Mouse (Mus musculus) frontal cortex, adult (tissue): ENCODE results near the gene Muc2.
"Not testable (repeated sequence)": the region's sequence is repeated elsewhere in the genome, so short reads cannot be mapped to it uniquely, and the experiment has no call there.

Source experiments
- ATAC-seq: cut with Nextera tagmentation; 2 replicates; pipeline ENCODE4 v1.9.2; 2017; ENCODE audit warnings: mild to moderate bottlenecking, moderate library complexity, mixed read lengths; ENCODE audit not compliant: low TSS enrichment

Gene Muc2

DNA sequence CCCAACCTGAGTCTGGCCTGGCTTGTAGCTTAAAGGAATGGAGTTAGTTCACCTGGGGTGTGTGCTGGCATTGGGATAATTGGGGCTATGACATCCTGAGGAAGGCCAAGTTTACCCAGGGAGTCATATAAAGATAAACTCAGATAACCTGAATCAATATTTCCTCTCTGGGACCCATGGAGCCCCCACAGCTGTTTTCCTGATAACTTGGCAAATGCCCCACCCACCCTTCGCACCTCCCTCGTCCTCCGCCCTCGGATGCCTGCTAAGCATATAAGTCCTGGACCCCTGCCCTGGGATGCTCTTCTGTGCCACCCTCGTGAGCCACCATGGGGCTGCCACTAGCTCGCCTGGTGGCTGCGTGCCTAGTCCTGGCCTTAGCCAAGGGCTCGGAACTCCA, at the start of gene Muc2:
Gene Muc2 (plus strand): TSS at position 301 of the 400 bp plus-strand sequence.
- ATAC-seq, result no peak

DNA sequence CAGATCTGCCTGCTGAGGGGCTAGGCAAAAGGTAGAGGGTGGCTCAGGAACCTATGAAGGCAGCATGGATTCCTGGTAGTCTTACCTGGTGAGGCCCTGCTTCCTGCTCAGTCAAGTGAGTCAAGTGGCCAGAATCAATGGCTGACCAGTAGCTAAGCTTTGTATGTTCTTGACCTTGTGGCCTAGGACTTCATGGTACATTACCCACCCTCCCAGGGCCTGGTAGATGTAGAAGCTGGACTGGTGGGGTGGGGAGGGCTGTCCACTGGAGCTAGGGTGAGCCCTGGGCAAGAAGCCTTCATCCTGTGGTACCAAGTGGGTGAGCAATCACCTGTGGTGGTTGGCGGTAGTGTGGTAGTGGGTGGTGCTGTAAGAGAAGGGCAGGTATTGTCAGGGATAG, 47.8 kb upstream of the Muc2 start:
- no peak for ATAC-seq

DNA sequence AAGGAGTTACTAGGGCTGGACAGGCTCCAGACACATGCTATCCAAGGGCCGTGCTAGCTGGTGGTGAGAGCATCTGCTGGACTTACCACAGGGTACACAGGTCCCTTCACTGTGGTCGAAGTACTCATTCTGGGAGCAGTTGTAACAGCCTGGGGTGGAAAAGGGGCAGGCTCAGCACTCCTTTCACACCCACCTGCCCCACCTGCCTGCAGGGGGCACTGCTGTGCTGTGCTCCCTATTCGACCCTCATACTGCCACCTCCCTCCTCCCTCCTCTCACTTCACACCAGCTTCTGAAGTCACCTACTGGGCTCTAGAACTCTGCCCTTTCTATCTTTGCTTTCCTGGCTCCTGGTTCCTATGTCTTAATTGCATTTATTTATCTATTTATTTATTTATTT, 47.0 kb upstream of the Muc2 start:
- ATAC-seq, result no peak

DNA sequence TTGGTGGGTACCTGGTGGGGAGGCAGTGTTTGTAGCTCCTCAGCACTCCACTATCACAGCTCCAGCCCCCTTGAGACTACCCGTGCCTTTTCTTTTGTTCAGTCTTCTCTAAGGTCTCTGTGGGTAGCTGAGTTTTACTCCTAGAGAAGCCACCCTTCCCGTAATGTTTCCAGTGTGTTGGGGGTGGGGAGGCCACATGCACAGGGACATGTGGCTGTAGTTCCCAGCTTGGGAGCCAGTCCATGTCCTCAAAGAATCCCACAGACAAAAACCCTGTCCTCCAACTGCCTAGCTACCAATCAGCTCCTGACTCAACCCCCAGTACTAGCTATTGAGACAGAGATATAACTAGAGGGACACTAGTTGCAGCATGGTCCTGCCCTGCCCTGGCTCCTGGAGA, 43.1 kb upstream of the Muc2 start:
- no peak for ATAC-seq

DNA sequence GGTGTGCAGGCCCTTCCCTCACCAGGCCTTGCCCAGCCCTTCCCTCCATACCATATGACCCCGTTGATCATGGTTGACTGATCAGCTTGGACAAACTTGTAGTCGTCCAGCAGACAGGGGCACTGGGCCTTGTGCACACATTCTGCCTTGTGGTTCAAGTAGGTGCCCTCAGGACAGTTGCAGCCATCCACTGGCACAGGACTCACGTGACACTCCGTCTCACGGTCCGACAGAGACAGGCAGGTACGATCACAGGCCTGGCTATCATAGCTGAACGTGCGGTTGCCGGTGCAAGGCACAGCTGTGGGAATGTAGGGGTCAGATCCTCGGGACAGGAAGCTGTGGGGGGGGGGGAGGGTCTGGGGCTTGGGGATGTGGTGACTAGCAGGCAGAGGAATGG, 42.3 kb upstream of the Muc2 start:
- ATAC-seq, result no peak

DNA sequence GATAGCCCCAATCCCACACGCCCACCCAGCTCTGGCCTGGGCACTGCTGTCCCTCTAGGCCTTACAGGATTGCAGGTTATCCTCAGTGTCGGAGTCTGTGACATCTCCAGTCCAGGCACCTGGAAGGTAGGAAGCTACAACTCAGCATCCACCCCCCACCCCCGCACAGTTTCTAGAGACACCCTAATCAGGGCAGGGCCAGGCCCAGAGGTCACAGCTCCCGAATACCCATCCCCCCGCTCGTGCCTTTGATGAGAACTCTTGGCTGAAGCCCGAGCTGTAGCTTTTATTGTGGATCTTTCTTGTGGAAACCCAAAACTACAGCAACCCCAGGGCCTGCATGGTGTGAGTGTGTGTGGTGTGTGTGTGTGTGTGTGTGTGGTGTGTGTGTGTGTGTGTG, 37.9 kb upstream of the Muc2 start:
- ATAC-seq, result no peak

DNA sequence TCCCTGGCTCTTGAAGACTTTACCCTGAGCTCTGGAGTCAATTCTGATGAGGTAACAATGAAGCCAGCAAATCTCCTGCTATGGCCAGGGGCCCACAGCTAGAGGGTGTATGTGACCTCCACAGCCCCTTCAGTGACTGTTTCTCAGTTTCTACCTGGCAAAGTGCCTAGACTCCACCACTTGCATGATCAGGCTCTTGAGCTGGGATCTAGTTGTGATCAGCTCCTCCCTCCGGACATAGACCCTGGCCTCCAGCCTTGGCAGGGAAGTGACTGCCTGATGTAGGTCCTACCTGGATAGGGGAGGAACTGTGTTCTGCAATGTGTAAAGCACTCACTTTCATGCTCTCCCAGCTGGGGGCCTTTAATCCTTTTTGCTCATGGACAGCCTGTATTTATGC, 29.8 kb upstream of the Muc2 start:
- no peak for ATAC-seq

DNA sequence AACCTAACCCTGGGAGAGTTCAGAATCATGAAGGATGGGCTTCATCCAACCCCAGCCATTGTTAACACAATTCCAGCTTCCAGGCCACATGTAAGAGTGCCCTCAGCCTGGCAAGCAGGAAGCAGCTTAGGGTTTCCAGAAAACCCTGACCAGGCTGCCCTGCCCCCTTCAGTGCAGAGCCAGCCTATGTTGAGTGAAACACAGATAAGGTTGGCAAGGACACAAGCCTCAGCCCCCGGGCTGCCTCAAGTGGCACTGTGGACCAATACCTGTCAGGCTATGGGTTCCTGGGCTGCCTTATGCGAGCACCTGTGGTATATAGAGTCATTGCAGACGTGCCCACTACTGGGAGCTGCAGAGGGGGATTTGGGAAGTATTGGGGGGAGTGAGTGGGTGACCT, 28.7 kb upstream of the Muc2 start:
- no peak for ATAC-seq

DNA sequence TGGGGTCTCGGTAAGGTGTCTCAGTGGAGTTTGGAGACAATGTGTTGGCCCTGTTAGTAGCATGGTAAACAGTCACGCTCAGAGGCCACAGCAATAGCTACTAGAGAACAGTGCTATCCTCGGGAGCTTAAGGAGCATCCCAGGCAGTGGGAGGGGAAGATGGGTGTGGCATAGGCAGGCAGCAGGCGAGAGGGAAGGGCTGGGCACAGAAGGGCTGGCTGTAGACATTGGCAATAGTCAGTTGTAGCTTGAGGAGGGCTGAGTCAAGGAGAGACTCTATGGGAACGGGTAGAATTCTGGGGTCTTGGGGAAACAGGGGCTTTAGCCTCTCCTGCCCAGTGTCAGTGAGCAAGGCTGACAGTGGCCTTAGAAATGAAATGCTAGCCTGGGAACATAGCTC, 27.9 kb upstream of the Muc2 start:
- no peak for ATAC-seq

DNA sequence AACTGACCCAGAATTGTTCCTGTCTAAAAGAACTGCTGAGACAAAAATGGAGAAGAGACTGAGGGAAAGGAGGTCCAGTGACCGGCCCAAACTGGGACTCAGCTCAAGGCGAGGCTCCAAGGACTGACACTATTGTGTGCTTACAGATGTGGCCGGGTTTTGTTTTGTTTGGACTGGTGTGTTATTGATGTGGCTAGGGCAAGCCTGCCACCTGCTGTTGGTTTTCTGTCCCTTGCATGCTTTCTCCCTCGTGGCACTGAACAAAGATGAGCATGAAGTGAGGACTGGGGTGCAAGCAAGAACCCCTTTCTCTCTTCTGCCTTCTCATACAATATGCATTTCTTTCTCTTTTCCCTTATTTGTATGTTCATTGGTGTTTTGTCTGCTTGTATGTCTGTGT, 23.9 kb upstream of the Muc2 start:
- ATAC-seq, result peak; percentile 65; the same call in 1 of the 2 replicates

DNA sequence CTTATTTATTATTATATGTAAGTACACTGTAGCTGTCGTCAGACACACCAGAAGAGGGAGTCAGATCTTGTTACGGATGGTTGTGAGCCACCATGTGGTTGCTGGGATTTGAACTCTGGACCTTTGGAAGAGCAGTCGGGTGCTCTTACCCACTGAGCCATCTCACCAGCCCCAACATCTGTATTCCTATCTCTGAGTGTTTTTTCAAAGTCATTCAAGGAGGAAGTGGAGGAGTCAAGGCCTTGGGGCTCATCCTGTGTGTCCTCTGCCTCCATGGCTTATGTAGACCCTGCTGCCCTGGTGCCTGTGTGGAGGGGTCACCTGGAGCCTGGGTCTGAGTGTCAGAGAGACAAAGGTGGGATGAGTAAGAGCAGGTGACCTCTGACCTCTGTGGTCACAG, 21.0 kb upstream of the Muc2 start:
- ATAC-seq, result not testable (repeated sequence)

DNA sequence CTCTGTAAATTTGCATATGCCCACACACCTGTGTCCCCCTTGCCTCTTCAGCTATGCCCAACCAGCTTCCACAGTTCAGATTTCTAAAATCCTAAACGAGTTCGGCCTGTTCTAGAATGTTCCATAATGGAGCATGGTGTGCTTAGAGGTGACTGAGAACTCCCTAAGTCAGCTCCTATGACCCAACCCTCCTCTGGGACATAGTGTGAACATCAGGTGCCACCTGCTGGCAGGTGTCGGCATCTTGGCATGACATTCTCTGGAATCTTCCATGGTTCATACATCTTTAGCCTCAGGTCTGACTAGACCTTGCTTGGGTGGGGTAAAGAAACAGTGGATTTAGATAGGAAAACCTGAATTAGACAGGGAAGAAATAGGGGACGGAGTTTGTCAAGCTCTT, 19.1 kb upstream of the Muc2 start:
- ATAC-seq, result no peak

DNA sequence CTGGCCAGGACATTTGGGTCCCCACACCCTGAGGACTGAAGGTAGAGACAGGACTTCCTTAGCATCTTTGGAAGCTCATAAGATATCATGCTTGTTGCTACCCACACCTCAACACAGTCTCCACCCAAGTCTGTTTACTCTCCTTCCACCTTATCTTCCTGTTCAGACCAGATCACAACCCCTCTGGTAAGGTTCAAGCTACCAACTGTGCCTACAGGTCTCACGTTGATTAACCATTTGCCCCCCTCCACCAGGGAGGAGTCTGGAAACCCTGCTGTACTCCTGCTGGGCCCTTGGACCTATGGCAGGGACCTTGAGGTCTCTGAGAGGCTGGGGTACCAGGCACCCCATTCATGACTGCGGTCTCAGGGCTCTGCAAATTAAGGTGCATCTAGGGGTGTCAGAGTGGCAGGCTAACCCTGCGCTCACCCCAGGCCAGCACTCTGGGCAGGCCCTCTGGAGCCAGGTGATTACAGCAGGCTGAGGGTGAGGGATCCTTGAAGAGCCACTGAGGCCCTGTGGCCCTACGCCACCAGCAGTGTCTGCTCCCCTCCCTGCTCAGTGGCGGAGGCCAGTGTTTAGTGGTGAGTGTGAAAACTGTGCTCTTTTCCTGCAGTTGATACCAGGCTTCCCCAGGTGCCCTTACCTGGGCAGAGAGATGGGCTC, 18.4 kb upstream of the Muc2 start:
- ATAC-seq, result no peak

DNA sequence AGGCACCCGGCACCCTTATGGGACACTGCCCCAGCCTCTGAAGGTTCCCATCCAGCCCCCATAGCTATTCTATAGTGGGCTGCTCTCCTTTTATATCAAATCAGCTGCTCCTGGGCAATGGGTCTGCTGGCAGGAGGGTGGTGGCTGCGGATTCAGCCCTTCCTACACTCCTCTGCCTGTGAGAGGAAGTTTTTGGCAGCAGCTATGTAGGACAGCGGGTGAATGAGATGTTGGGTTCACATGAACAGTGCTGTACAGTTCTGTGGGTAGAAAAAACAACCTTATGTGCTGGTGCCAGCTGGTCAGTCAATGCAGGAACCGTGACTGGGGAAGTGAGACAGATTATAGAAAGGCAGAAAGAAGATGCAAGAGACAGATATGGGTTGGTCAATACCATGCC, 11.2 kb upstream of the Muc2 start:
- peak; percentile 93 for ATAC-seq

DNA sequence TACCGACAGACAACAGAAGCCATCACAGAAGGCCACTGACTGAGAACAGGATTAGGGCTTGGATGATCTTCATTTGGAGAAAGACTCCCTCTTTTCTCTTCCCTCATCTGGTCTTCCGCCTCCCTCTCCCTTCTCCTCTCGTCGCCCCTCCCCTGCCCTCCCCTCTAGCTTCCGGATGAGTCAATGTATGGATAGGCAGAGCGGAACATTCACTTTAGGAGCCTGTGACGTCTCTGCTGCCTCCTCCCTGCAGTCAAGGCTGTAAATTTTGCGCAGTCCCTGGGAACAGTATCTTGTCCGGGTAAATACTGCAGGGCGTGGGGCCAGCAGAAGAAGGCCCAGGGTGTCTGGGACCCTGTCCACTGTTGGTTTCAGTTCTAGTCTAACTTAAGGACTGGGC, 2.8 kb upstream of the Muc2 start:
- ATAC-seq, result peak; percentile 73; the same call in 1 of the 2 replicates

DNA sequence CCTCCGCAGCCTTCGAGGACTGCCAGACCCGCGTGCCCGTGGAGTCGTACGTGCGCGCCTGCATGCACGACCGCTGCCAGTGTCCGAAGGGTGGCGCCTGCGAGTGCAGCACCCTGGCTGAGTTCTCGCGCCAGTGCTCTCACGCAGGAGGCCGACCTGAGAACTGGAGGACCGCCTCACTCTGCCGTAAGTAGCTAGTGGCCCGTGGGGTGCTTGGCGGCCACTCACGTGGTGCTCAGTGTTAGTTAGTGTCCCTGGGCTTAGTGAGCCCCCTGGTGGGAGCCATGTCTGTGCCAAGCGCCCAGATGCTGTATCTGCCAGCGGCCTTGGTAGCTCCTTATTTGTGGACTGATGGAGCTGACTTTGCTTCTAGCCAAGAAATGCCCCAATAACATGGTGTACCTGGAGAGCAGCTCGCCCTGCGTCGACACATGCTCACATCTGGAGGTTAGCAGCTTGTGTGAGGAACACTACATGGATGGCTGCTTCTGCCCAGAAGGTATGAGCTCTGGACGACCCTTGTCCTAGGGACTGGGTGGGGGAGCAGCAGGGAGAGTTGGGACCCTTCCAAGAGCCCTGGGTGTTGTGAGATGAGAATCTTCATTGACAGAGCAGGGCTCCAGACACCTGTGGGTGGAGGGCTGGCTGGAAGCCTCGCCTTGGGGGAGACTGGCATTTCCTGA, 3.6 kb downstream of the Muc2 start:
- no peak for ATAC-seq

DNA sequence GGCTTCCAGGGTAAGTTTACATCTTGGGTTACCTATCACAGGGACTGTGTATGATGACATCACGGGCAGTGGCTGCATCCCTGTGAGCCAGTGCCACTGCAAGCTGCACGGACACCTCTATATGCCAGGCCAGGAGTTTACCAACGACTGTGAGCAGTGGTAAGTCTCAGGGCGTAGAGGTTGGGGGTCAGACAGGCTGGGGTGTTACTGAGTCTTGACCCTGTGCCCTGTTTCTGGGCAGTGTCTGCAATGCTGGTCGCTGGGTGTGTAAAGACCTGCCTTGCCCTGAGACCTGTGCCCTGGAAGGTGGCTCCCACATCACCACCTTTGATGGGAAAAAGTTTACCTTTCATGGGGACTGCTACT, 4.1 kb downstream of the Muc2 start:
- no peak for ATAC-seq

DNA sequence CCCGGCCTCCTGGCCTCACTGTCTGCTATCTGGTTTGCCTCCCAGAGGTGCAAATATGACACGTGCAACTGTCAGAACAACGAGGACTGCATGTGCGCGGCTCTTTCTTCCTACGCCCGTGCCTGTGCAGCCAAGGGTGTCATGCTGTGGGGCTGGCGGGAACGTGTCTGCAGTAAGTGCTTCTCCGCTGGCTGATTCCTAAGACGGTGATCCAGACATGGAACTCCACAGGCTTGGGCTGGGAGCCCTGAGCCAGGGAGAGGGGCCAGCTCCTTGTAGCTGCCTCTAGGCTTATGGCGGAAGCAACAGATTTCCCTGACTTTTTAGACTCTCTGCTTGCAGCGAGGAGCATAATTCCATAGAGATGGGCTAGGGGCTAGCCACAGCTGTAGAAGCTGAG, 6.4 kb downstream of the Muc2 start:
- ATAC-seq, result no peak

DNA sequence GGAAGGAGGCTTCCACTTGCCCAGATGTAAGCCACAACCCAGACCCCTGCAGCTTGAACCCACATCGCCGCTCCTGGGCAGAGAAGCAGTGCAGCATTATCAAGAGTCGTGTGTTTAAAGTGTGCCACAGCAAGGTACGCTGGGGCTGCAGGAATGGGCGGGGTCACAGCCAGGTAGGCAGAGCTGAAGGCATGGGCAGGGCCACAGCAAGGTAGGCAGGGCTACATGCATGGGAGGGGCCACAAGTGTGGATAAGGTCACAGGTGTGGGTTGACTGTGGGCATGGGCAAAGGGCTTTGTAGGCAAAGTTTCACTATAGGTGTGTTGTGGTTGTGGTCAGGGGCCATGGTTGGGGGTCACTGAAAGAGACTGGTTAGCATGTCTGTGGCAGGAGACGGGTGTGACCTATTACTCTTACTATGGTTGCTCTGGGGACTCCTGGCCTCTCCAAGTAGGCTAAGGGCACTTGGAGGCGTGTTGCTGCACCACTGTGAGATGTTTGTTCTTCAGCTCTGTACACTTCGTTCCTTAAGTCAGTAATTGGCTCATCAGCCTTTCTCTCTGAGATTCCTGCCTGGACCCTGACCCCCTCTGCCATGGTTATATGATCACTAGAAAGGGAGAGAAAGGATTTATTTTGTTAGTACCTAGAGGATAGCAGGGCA, 9.5 kb downstream of the Muc2 start:
- no peak for ATAC-seq

DNA sequence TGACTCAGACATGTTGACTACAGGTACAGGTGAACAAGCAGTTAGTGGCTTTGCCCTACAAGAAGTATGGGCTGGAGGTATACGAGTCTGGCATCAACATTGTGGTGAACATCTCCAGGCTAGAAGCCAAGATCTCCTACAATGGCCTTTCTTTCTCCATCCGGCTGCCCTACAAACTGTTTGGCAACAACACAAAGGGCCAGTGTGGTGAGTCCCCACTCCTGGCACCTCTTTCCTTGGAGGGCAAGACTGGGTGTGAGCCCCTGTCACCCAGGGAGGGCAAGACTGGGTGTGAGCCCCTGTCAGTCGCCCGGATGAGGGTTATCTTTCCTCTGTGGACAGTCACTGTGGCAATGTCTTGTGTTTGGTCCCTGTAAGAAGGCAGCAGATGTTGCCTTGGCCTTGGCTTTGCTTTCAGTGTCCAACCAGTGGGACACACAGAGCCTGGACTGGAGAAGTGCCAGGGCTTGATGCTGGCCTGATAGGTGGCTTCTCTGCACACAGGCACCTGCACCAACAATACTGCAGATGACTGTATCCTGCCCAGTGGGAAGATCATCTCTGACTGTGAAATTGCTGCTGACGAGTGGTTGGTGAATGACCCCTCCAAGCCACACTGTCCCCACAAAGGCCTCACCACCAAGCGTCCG, 57.4 kb downstream of the Muc2 start:
- ATAC-seq, result no peak

DNA sequence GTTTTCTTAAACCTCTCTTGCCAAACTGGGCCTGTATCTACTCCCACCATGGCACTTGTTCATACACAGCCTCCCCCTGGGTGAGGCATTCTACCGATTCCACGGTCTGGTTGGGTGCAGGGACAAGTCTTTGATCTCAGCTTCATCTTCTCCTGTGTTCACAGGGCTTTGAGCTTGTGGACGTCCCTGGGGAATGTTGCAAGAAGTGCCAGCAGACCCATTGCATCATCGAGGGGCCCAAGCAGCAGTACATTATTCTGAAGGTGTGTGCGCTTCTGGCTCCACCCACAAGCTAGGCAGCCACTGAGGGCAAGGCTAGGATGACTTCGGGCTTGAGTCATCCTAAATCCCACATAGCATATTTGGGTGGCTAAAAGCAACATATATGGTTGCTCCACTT, 62.4 kb downstream of the Muc2 start:
- ATAC-seq, result no peak

DNA sequence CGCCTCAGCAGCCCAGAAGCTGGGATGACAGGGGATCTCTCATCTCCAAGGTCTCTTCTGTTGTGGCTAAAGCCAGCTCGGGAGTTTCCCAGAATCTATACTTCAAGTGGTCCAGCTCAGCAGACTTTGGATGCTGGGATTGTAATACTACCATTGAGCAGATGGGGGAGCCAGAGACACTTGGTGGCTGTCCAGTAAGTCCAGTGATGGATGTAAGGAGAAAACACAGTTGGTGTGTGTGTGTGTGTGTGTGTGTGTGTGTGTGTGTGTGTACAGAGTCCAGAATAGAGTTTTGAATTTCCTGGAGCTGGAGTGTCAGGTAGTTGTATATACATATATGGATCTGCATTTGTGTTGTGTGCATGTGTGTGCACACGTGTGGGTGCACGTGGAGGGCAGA, 65.7 kb downstream of the Muc2 start:
- ATAC-seq, result peak; percentile 72; the same call in 1 of the 2 replicates

DNA sequence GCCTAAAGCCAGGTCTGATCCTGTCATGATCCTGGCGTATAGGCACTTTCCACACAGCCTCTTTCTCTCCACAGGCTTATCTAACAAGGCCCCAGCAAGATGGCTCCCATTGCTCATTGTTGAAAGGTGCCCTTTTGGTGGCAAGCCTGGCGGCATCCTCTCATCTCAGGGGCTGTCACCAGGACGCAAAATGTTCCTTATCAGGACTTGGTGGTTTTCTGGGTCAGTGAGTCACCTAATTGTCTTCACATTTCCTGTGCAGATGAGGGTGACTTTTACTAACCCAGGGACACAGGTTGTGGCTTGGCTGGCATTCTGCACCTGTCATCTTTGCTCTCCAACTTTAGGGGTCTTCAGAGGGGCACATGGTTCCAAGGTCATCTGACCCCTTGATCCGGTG, 68.2 kb downstream of the Muc2 start:
- no peak for ATAC-seq
